Mouse (Mus musculus): Measurements from ENCODE around the gene Srsf7.

Gene Srsf7

DNA sequence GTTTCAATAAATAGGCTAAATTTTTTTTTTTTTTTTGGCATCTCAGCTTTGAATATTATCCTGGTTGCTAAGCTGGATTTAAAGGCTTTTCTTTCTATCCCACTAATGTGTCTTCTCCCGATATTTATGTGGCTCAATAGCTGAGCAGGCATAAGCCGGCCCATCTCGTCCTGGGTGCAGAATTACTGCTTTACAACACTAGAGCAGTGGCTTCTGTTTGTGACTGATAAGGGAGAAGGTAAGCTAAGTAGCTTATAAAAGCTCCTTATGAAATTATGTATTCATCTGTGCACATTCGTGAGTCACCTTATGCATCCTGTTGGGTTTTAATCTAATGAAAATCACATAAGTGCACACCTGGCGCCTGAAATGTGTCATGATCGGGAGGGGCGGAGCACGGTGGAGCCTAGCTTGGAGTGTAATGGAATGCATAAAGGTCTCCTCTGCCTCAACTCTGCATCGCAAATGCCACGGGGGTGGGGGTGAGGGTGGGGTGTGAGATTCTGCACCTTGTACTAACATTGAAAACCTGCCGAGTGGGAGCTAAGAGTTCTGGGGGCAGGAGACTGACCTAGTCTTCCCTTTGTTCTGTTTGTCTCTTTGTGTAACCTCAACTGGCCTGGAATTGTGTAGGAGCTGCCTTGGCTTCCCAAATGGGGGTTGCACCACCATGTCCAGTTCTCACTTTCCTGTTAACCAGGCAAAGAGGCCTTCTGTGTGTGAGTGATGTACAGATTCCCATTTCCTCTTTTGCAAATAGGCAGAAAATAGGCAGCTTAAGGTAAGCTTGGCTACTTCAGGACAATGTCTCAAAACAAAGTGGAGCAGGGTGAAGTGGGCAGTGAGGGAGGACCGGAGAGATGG lies 54.1 kb downstream of the Srsf7 start:
- no peak for DNase-seq

DNA sequence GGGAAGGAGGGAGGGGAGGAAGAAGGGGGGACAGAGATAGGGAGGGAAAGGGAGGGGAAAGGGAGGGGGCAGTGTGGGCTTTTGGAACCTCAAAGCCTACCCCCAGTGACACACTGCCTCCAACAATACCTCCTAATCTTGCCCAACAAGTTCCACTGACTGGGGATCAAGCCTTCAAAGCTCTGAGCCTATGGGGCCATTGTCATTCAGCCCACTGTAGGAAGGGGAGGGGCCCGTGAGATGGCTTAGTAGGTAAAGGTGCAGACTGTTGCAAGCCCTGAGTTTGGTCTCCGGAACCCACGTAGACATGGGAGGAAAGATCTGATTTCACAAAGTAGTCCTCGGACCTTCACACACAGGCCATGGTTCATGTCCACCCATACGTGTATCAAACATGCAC lies 55.8 kb downstream of the Srsf7 start:
- no peak for DNase-seq
